Mouse (Mus musculus): Measurements from ENCODE around the gene Steap3. TPM values are rescaled to one million over a fixed set of nuclear protein-coding genes. Genes with fewer than 3 reads are reported as not detected.

Steap3 gene
- total RNA-seq, 2 experiments from 2014 or later, result 24.0 to 34.6 TPM

- DNase-seq, result peak; percentile 48
- intact Hi-C loops (cut with DNase I; ENCODE audit: low total_unique reads), result no loop called here
Observed at GRCm38 (mm10) chr1:120253751-120254150, 18.8 kb downstream of the Steap3 start.

DNA sequence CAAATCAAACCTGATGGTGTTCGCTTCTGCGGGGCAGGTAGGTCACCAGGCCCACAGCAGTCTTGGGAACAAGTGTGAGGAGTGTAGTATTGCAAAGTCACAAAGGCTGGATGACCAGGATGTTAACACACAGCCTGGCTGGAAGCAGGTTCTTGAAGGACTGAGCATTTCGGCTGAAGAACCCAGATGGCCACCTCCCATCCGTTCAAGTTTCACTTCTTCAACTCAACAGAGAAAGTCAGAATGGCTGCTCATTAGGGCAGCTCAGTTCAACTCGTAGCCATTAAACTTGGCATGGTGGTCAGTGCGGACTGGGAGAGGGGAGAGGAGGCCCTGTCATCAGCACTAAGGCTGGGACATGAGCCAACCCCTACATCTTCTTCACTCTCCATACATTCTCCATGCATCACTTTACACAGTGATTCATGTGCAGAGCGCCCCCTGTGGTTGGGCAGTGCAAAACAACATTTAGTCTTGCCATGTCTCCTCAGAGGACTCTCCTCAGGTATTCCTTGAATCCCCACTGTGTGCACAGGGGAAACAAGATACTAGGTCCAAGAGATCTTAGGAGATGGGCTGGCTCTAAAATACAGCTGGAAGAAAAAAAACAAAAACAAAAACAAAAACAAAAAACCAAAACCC is 19.9 kb downstream of the Steap3 start:
- no peak for DNase-seq
- intact Hi-C loops (cut with DNase I; ENCODE audit: low total_unique reads), result no loop called here

- no peak for DNase-seq
Observed at GRCm38 (mm10) chr1:120251193-120251592, 21.3 kb downstream of the Steap3 start.

GRCm38 (mm10) chr1:120250586-120250985 is 21.9 kb downstream of the Steap3 start:
- no peak for DNase-seq
- intact Hi-C loops (cut with DNase I; ENCODE audit: low total_unique reads), result no loop called here

More at GRCm38 (mm10) chr1:120251193-120251592, 21.3 kb downstream of the Steap3 start:
- intact Hi-C loops (cut with DNase I; ENCODE audit: low total_unique reads), result no loop called here

DNA sequence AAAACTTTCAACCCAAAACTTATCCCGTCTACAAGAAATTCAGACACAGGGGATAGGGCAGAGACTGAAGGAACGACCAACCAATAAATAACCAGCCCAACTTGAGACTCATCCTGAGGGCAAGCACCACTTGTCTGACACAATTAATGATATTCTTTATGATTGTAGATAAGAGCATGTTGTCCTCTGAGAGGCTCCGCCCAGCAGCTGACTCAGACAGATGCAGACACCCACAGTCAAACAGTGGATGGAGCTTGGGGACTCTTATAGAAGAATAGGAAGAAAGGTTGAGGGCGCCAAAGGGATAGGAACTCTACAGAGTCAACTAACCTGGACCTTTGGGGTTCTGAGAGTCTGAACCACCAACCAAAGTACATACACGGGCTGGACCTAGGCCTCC is 22.7 kb downstream of the Steap3 start:
- intact Hi-C loops (cut with DNase I; ENCODE audit: low total_unique reads), result no loop called here
- DNase-seq, result no peak

- DNase-seq, result peak; percentile 89
- intact Hi-C loops (cut with DNase I; ENCODE audit: low total_unique reads), result no loop called here
Observed at GRCm38 (mm10) chr1:120248156-120248555, 24.3 kb downstream of the Steap3 start.

- DNase-seq, result no peak
- intact Hi-C loops (cut with DNase I; ENCODE audit: low total_unique reads), result no loop called here
Observed at GRCm38 (mm10) chr1:120247351-120247750, 25.2 kb downstream of the Steap3 start.

- no peak for DNase-seq
- intact Hi-C loops (cut with DNase I; ENCODE audit: low total_unique reads), result no loop called here
Observed at GRCm38 (mm10) chr1:120246946-120247345, 25.6 kb downstream of the Steap3 start.

DNA sequence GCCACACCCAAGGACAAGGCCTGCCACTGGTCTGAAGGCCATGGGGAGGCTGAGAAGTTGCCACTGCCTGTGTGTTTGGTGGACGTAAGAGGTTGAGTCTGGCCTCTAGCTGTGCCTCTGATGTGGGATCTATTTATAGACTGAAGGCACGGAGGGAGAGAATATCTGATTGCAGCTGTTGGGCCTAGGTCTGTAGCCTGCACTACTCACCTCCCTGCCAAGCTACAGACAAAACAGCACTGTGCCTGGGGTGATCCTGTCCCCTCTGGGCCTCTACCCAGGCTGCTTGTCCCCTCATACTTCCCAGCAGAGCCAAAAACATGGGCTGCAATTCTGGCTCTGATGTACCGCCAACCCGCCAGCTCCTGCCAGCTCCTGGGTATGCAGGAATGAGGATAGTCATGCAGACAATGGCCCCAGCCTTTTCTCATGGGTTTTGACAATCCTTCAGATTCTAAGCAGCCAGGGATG is 26.8 kb downstream of the Steap3 start:
- intact Hi-C loops (cut with DNase I; ENCODE audit: low total_unique reads), result no loop called here
- DNase-seq, result peak; percentile 70

GRCm38 (mm10) chr1:120244646-120245045 is 27.9 kb downstream of the Steap3 start:
- DNase-seq, result no peak
- intact Hi-C loops (cut with DNase I; ENCODE audit: low total_unique reads), result no loop called here

GRCm38 (mm10) chr1:120243987-120244386 is 28.5 kb downstream of the Steap3 start:
- DNase-seq, result no peak
- intact Hi-C loops (cut with DNase I; ENCODE audit: low total_unique reads), result no loop called here

GRCm38 (mm10) chr1:120237068-120237467 is 35.4 kb downstream of the Steap3 start:
- no peak for DNase-seq
- intact Hi-C loops (cut with DNase I; ENCODE audit: low total_unique reads), result no loop called here

DNA sequence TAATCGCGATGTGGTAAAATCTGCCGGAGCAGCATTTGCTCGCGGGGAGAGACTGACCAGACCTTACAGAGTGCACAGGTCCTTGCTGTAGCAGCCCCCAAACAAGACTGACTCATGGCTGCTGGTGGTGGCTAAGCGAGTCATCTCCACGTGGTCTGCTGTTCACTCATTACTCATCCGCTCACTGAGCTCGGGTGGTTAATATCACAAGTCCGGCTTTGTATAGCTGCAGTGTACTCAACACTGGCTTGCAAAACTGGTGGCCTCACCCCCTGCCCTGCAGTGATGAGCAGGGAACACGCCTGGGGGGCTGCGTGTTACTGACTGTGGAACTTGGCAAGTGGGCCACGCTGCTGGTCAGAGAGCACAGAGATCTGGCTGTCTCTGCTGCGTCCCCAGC is 36.1 kb downstream of the Steap3 start:
- intact Hi-C loops (cut with DNase I; ENCODE audit: low total_unique reads), result no loop called here
- no peak for DNase-seq

- intact Hi-C loops (cut with DNase I; ENCODE audit: low total_unique reads), result no loop called here
- DNase-seq, result no peak
Observed at GRCm38 (mm10) chr1:120235631-120236215, 36.8 kb downstream of the Steap3 start.

DNA sequence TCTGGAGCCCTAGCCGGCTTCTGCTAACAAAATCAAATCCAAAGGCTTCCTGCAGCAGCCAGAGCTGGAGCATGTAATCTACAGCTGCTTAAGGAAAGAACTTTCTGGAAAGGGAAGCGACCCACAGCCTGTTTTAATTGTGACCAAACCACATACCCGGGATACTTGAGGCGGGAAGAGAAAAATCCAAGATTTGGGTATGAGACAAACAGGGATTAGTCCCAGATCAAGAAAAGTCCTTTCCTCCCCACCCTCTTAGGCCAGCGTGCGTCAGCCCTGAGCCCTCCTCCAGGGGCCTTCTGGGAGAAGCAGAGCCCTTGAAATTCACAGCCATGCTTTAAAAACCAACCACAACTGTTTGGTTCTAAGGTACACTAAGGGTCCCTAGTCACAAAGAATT is 40.3 kb downstream of the Steap3 start:
- intact Hi-C loops (cut with DNase I; ENCODE audit: low total_unique reads), result no loop called here

GRCm38 (mm10) chr1:120231334-120231733 is 41.2 kb downstream of the Steap3 start:
- intact Hi-C loops (cut with DNase I; ENCODE audit: low total_unique reads), result no loop called here
- DNase-seq, result peak; percentile 52

More for the DNA sequence above, 40.3 kb downstream of the Steap3 start:
- no peak for DNase-seq

GRCm38 (mm10) chr1:120229723-120230471 is 42.6 kb downstream of the Steap3 start:
- peak; percentile 59 for DNase-seq
- intact Hi-C loops (cut with DNase I; ENCODE audit: low total_unique reads), result loop anchor here (5.0 kb wide), 1 partner anchor 337 kb away; no protein-coding TSS in a partner anchor

DNA sequence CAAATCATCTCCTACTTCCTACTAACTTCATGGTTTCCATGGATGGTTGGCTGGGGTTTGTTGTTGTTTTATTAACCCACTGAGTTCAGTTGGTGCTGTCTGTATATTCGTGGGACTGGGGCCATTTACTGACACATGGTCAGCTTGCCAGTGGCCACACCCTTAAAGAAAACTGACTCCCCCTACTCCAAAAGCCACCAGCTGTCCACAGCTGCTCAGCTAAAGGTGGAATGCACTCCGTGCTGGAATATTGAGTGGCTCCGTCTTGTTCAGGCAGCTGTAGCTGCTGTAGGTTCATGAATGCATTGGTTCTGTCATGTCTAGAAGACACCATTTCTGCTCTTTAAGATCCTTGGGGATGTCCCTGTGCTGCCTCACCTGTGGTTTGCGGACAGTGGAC is 48.9 kb downstream of the Steap3 start:
- intact Hi-C loops (cut with DNase I; ENCODE audit: low total_unique reads), result loop anchor here (5.0 kb wide), 1 partner anchor 1004 kb away; no protein-coding TSS in a partner anchor
- DNase-seq, result no peak

DNA sequence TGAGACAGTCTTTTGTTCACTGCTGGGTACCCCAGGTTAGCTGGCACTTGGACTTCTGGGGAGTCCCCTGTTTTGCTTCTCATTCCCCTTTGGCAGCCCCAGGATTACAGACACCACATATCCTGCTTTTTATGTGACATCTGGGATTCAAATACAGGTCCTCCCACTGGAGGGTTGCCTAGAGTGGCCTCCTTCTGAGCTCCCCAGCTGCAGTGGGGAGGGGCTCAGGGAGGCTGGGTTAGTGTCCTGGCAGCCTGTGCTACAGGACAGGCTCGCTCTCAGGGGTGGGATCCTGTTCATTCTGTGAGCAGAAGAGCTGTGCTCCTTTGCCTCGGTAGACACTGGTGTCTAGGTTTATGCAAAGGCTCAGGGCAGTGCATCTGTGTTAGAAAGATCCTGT is 51.2 kb downstream of the Steap3 start:
- DNase-seq, result peak; percentile 50
- intact Hi-C loops (cut with DNase I; ENCODE audit: low total_unique reads), result loop anchor here (5.0 kb wide), 1 partner anchor 1006 kb away; no protein-coding TSS in a partner anchor

- DNase-seq, result no peak
- intact Hi-C loops (cut with DNase I; ENCODE audit: low total_unique reads), result loop anchor here (5.0 kb wide), 1 partner anchor 1006 kb away; no protein-coding TSS in a partner anchor
Observed at GRCm38 (mm10) chr1:120220841-120221240, 51.7 kb downstream of the Steap3 start.

Measured in gastrocnemius, postnatal 14 days (tissue).